Mouse (Mus musculus): Measurements from ENCODE around the gene Hipk3. TPM values are rescaled to one million over a fixed set of nuclear protein-coding genes. Genes with fewer than 3 reads are reported as not detected.

The Hipk3 gene
- polyA plus RNA-seq, 1 experiment: 22.6 TPM

GRCm38 (mm10) chr2:104457106-104457505, 37.1 kb downstream of the Hipk3 start:
- TF ChIP-seq EP300 (IDR thresholded peaks at IDR 0.05; ENCODE audit: insufficient read depth, low read depth, low read length) (no peak), CTCF (IDR thresholded peaks at IDR 0.05; ENCODE audit: low read depth, low read length) (no peak), POLR2A (IDR thresholded peaks at IDR 0.05; ENCODE audit: insufficient read depth, low read length) (no peak)
- H3K27ac ChIP-seq (ENCODE audit: insufficient read depth, low read length): no peak overlapping the region
- no peaks in the 10 kb centered on the region for H3K9me3 ChIP-seq (replicated peaks; ENCODE audit: control insufficient read depth, insufficient read depth, low read length, poor library complexity, severe bottlenecking)
- H3K4me3 ChIP-seq (ENCODE audit: low read depth, low read length): no peak overlapping the region
- H3K4me1 ChIP-seq (ENCODE audit: control insufficient read depth, insufficient read depth, low read length): no peaks in the 10 kb centered on the region
- H3K36me3 ChIP-seq (ENCODE audit: control insufficient read depth, insufficient read depth, low read length, poor library complexity, severe bottlenecking): no peaks in the 10 kb centered on the region
- no peak overlapping the region for H3K9ac ChIP-seq (ENCODE audit: low read depth, poor library complexity, severe bottlenecking)
- no peaks in the 10 kb centered on the region for H3K27me3 ChIP-seq (ENCODE audit: control insufficient read depth, insufficient read depth, low read length, poor library complexity, severe bottlenecking)

- no peak overlapping the region for H3K4me3 ChIP-seq (ENCODE audit: low read depth, low read length)
- no peaks in the 10 kb centered on the region for H3K36me3 ChIP-seq (ENCODE audit: control insufficient read depth, insufficient read depth, low read length, poor library complexity, severe bottlenecking)
- no peak overlapping the region for H3K27ac ChIP-seq (ENCODE audit: insufficient read depth, low read length)
Measured at GRCm38 (mm10) chr2:104450685-104451084, 43.6 kb downstream of the Hipk3 start.

GRCm38 (mm10) chr2:104449191-104449590, 45.1 kb downstream of the Hipk3 start:
- no peaks in the 10 kb centered on the region for H3K4me1 ChIP-seq (ENCODE audit: control insufficient read depth, insufficient read depth, low read length)
- no peaks in the 10 kb centered on the region for H3K9me3 ChIP-seq (replicated peaks; ENCODE audit: control insufficient read depth, insufficient read depth, low read length, poor library complexity, severe bottlenecking)
- H3K4me3 ChIP-seq (ENCODE audit: low read depth, low read length): no peak overlapping the region
- TF ChIP-seq CTCF (IDR thresholded peaks at IDR 0.05; ENCODE audit: low read depth, low read length) (no peak), POLR2A (IDR thresholded peaks at IDR 0.05; ENCODE audit: insufficient read depth, low read length) (no peak), EP300 (IDR thresholded peaks at IDR 0.05; ENCODE audit: insufficient read depth, low read depth, low read length) (no peak)
- H3K36me3 ChIP-seq (ENCODE audit: control insufficient read depth, insufficient read depth, low read length, poor library complexity, severe bottlenecking): no peaks in the 10 kb centered on the region
- no peak overlapping the region for H3K9ac ChIP-seq (ENCODE audit: low read depth, poor library complexity, severe bottlenecking)
- H3K27ac ChIP-seq (ENCODE audit: insufficient read depth, low read length): no peak overlapping the region
- no peaks in the 10 kb centered on the region for H3K27me3 ChIP-seq (ENCODE audit: control insufficient read depth, insufficient read depth, low read length, poor library complexity, severe bottlenecking)

More at GRCm38 (mm10) chr2:104450685-104451084, 43.6 kb downstream of the Hipk3 start:
- no peak for TF ChIP-seq EP300 (IDR thresholded peaks at IDR 0.05; ENCODE audit: insufficient read depth, low read depth, low read length)
- TF ChIP-seq CTCF (IDR thresholded peaks at IDR 0.05; ENCODE audit: low read depth, low read length): no peak
- TF ChIP-seq POLR2A (IDR thresholded peaks at IDR 0.05; ENCODE audit: insufficient read depth, low read length): no peak
- H3K27me3 ChIP-seq (ENCODE audit: control insufficient read depth, insufficient read depth, low read length, poor library complexity, severe bottlenecking): no peaks in the 10 kb centered on the region
- H3K4me1 ChIP-seq (ENCODE audit: control insufficient read depth, insufficient read depth, low read length): no peaks in the 10 kb centered on the region
- H3K9ac ChIP-seq (ENCODE audit: low read depth, poor library complexity, severe bottlenecking): no peak overlapping the region
- H3K9me3 ChIP-seq (replicated peaks; ENCODE audit: control insufficient read depth, insufficient read depth, low read length, poor library complexity, severe bottlenecking): no peaks in the 10 kb centered on the region

- no peak overlapping the region for H3K27ac ChIP-seq (ENCODE audit: insufficient read depth, low read length)
Measured at GRCm38 (mm10) chr2:104448201-104448600, 46.0 kb downstream of the Hipk3 start.

GRCm38 (mm10) chr2:104446016-104446415, 48.2 kb downstream of the Hipk3 start:
- Histone ChIP-seq H3K36me3 (ENCODE audit: control insufficient read depth, insufficient read depth, low read length, poor library complexity, severe bottlenecking) (no peaks in the 10 kb centered on the region), H3K27ac (ENCODE audit: insufficient read depth, low read length) (no peak overlapping the region), H3K4me1 (ENCODE audit: control insufficient read depth, insufficient read depth, low read length) (peaks cover 3% of the 10 kb centered on the region), H3K27me3 (ENCODE audit: control insufficient read depth, insufficient read depth, low read length, poor library complexity, severe bottlenecking) (no peaks in the 10 kb centered on the region), H3K4me3 (ENCODE audit: low read depth, low read length) (no peak overlapping the region), H3K9ac (ENCODE audit: low read depth, poor library complexity, severe bottlenecking) (no peak overlapping the region), H3K9me3 (replicated peaks; ENCODE audit: control insufficient read depth, insufficient read depth, low read length, poor library complexity, severe bottlenecking) (no peaks in the 10 kb centered on the region)
- TF ChIP-seq CTCF (IDR thresholded peaks at IDR 0.05; ENCODE audit: low read depth, low read length) (no peak), EP300 (IDR thresholded peaks at IDR 0.05; ENCODE audit: insufficient read depth, low read depth, low read length) (no peak), POLR2A (IDR thresholded peaks at IDR 0.05; ENCODE audit: insufficient read depth, low read length) (no peak)

More at GRCm38 (mm10) chr2:104448201-104448600, 46.0 kb downstream of the Hipk3 start:
- TF ChIP-seq POLR2A (IDR thresholded peaks at IDR 0.05; ENCODE audit: insufficient read depth, low read length) (no peak), EP300 (IDR thresholded peaks at IDR 0.05; ENCODE audit: insufficient read depth, low read depth, low read length) (no peak), CTCF (IDR thresholded peaks at IDR 0.05; ENCODE audit: low read depth, low read length) (no peak)
- H3K9ac ChIP-seq (ENCODE audit: low read depth, poor library complexity, severe bottlenecking): no peak overlapping the region
- H3K4me3 ChIP-seq (ENCODE audit: low read depth, low read length): no peak overlapping the region
- H3K36me3 ChIP-seq (ENCODE audit: control insufficient read depth, insufficient read depth, low read length, poor library complexity, severe bottlenecking): no peaks in the 10 kb centered on the region
- no peaks in the 10 kb centered on the region for H3K27me3 ChIP-seq (ENCODE audit: control insufficient read depth, insufficient read depth, low read length, poor library complexity, severe bottlenecking)
- H3K9me3 ChIP-seq (replicated peaks; ENCODE audit: control insufficient read depth, insufficient read depth, low read length, poor library complexity, severe bottlenecking): no peaks in the 10 kb centered on the region
- no peaks in the 10 kb centered on the region for H3K4me1 ChIP-seq (ENCODE audit: control insufficient read depth, insufficient read depth, low read length)

- no peak overlapping the region for H3K4me3 ChIP-seq (ENCODE audit: low read depth, low read length)
- peak; percentile 30 for TF ChIP-seq CTCF (IDR thresholded peaks at IDR 0.05; ENCODE audit: low read depth, low read length)
- no peak for TF ChIP-seq EP300 (IDR thresholded peaks at IDR 0.05; ENCODE audit: insufficient read depth, low read depth, low read length)
- TF ChIP-seq POLR2A (IDR thresholded peaks at IDR 0.05; ENCODE audit: insufficient read depth, low read length): no peak
Measured at GRCm38 (mm10) chr2:104444776-104445175, 49.5 kb downstream of the Hipk3 start.

More at GRCm38 (mm10) chr2:104444776-104445175, 49.5 kb downstream of the Hipk3 start:
- Histone ChIP-seq H3K27me3 (ENCODE audit: control insufficient read depth, insufficient read depth, low read length, poor library complexity, severe bottlenecking) (no peaks in the 10 kb centered on the region), H3K27ac (ENCODE audit: insufficient read depth, low read length) (no peak overlapping the region), H3K9ac (ENCODE audit: low read depth, poor library complexity, severe bottlenecking) (no peak overlapping the region), H3K36me3 (ENCODE audit: control insufficient read depth, insufficient read depth, low read length, poor library complexity, severe bottlenecking) (no peaks in the 10 kb centered on the region), H3K9me3 (replicated peaks; ENCODE audit: control insufficient read depth, insufficient read depth, low read length, poor library complexity, severe bottlenecking) (no peaks in the 10 kb centered on the region), H3K4me1 (ENCODE audit: control insufficient read depth, insufficient read depth, low read length) (peaks cover 3% of the 10 kb centered on the region)
